Mouse (Mus musculus): ENCODE results near the gene Pafah2.

The Pafah2 gene

GRCm38 (mm10) chr4:134395977-134396825, at the start of gene Pafah2:
TSS of gene Pafah2 (plus strand) at chr4:134396320.
- peak; percentile 79 to 90 for DNase-seq (ENCODE audit: low spot score in 2 of 2)

- no peak for DNase-seq (ENCODE audit: low spot score in 2 of 2)
Observed at GRCm38 (mm10) chr4:134348078-134348477, 48.0 kb upstream of the Pafah2 start.

GRCm38 (mm10) chr4:134348545-134348944, 47.6 kb upstream of the Pafah2 start:
- no peak for DNase-seq (ENCODE audit: low spot score in 2 of 2)

GRCm38 (mm10) chr4:134349829-134350228, 46.3 kb upstream of the Pafah2 start:
- DNase-seq (ENCODE audit: low spot score in 2 of 2): no peak

GRCm38 (mm10) chr4:134350641-134351040, 45.5 kb upstream of the Pafah2 start:
- no peak for DNase-seq (ENCODE audit: low spot score in 2 of 2)

- no peak for DNase-seq (ENCODE audit: low spot score in 2 of 2)
Observed at GRCm38 (mm10) chr4:134351329-134352260, 44.5 kb upstream of the Pafah2 start.

- DNase-seq (ENCODE audit: low spot score in 2 of 2): no peak
Observed at GRCm38 (mm10) chr4:134352261-134352707, 43.8 kb upstream of the Pafah2 start.

GRCm38 (mm10) chr4:134352929-134353328, 43.2 kb upstream of the Pafah2 start:
- no peak for DNase-seq (ENCODE audit: low spot score in 2 of 2)

- no peak for DNase-seq (ENCODE audit: low spot score in 2 of 2)
Observed at GRCm38 (mm10) chr4:134353527-134354409, 42.4 kb upstream of the Pafah2 start.

- no peak for DNase-seq (ENCODE audit: low spot score in 2 of 2)
Observed at GRCm38 (mm10) chr4:134355841-134356452, 40.2 kb upstream of the Pafah2 start.

- peak; percentile 39 to 75 for DNase-seq (ENCODE audit: low spot score in 2 of 2)
Observed at GRCm38 (mm10) chr4:134356591-134357460, 39.3 kb upstream of the Pafah2 start.

GRCm38 (mm10) chr4:134357461-134357771, 38.7 kb upstream of the Pafah2 start:
- no peak for DNase-seq (ENCODE audit: low spot score in 2 of 2)

GRCm38 (mm10) chr4:134359649-134360048, 36.5 kb upstream of the Pafah2 start:
- DNase-seq (ENCODE audit: low spot score in 2 of 2): peak in 1 of 2 experiments; percentile 45

GRCm38 (mm10) chr4:134361215-134361614, 34.9 kb upstream of the Pafah2 start:
- no peak for DNase-seq (ENCODE audit: low spot score in 2 of 2)

GRCm38 (mm10) chr4:134362124-134362523, 34.0 kb upstream of the Pafah2 start:
- DNase-seq (ENCODE audit: low spot score in 2 of 2): no peak

- DNase-seq (ENCODE audit: low spot score in 2 of 2): no peak
Observed at GRCm38 (mm10) chr4:134362586-134362985, 33.5 kb upstream of the Pafah2 start.

- DNase-seq (ENCODE audit: low spot score in 2 of 2): no peak
Observed at GRCm38 (mm10) chr4:134365280-134365679, 30.8 kb upstream of the Pafah2 start.

- DNase-seq (ENCODE audit: low spot score in 2 of 2): no peak
Observed at GRCm38 (mm10) chr4:134370649-134371221, 25.4 kb upstream of the Pafah2 start.

- DNase-seq (ENCODE audit: low spot score in 2 of 2): peak in 1 of 2 experiments; percentile 47
Observed at GRCm38 (mm10) chr4:134371316-134371855, 24.7 kb upstream of the Pafah2 start.

Measured in urinary bladder, adult 18-20 months (tissue).